Mouse (Mus musculus) embryonic fibroblast, embryonic 13.5 days (primary cell): ENCODE data around the gene Dcp1a.

ENCODE experiments used
- CTCF ChIP-seq: IDR thresholded peaks from 2 replicates; pipeline ENCODE4 v1.5.1; 2011; ENCODE audit warnings: mild to moderate bottlenecking, control low read depth, low read length, moderate library complexity, borderline replicate concordance; ENCODE audit not compliant: insufficient read depth
- POLR2A ChIP-seq: IDR thresholded peaks from 2 replicates; pipeline ENCODE4 v1.6.1; 2011; ENCODE audit warnings: low read depth, mild to moderate bottlenecking, control low read depth, low read length, moderate library complexity

GRCm38 (mm10) chr14:30504990-30505389 lies 25.7 kb downstream of the Dcp1a start:
- TF ChIP-seq CTCF (no peak), POLR2A (no peak)
